Mouse (Mus musculus): ENCODE results near the gene Sirt1.
"Not testable (repeated sequence)": the region's sequence is repeated elsewhere in the genome, so short reads cannot be mapped to it uniquely, and the experiment has no call there.

Sirt1 gene

GRCm38 (mm10) chr10:63381498-63382280, at the start of gene Sirt1:
Sirt1 (minus strand) TSS chr10:63381704.
- no peak for DNase-seq (ENCODE audit: low spot score)

GRCm38 (mm10) chr10:63429785-63430305, 48.3 kb upstream of the Sirt1 start, which contains the start of gene Ctnna3:
Ctnna3 (plus strand) TSS chr10:63430098.
- DNase-seq (ENCODE audit: low spot score) = peak; percentile 76

- peak; percentile 88 for DNase-seq (ENCODE audit: low spot score)
Observed at GRCm38 (mm10) chr10:63429380-63429779, 47.9 kb upstream of the Sirt1 start.

GRCm38 (mm10) chr10:63429023-63429340, 47.5 kb upstream of the Sirt1 start:
- DNase-seq (ENCODE audit: low spot score) = no peak

GRCm38 (mm10) chr10:63428243-63429022, 46.9 kb upstream of the Sirt1 start:
- no peak for DNase-seq (ENCODE audit: low spot score)

- DNase-seq (ENCODE audit: low spot score) = no peak
Observed at GRCm38 (mm10) chr10:63427146-63427545, 45.6 kb upstream of the Sirt1 start.

- peak; percentile 59 for DNase-seq (ENCODE audit: low spot score)
Observed at GRCm38 (mm10) chr10:63424475-63424814, 42.9 kb upstream of the Sirt1 start.

- no peak for DNase-seq (ENCODE audit: low spot score)
Observed at GRCm38 (mm10) chr10:63423591-63424474, 42.3 kb upstream of the Sirt1 start.

- no peak for DNase-seq (ENCODE audit: low spot score)
Observed at GRCm38 (mm10) chr10:63422736-63422992, 41.2 kb upstream of the Sirt1 start.

- DNase-seq (ENCODE audit: low spot score) = no peak
Observed at GRCm38 (mm10) chr10:63421739-63422735, 40.5 kb upstream of the Sirt1 start, which contains the start of gene Gm7075. Gm7075 (minus strand) TSS chr10:63421789.

GRCm38 (mm10) chr10:63417061-63417460, 35.6 kb upstream of the Sirt1 start:
- DNase-seq (ENCODE audit: low spot score) = no peak

- DNase-seq (ENCODE audit: low spot score) = peak; percentile 50
Observed at GRCm38 (mm10) chr10:63415850-63416249, 34.3 kb upstream of the Sirt1 start.

- no peak for DNase-seq (ENCODE audit: low spot score)
Observed at GRCm38 (mm10) chr10:63415287-63415686, 33.8 kb upstream of the Sirt1 start.

- DNase-seq (ENCODE audit: low spot score) = no peak
Observed at GRCm38 (mm10) chr10:63412756-63413155, 31.3 kb upstream of the Sirt1 start.

- DNase-seq (ENCODE audit: low spot score) = not testable (repeated sequence)
Observed at GRCm38 (mm10) chr10:63411674-63412073, 30.2 kb upstream of the Sirt1 start.

GRCm38 (mm10) chr10:63410162-63410956, 28.9 kb upstream of the Sirt1 start:
- DNase-seq (ENCODE audit: low spot score) = no peak

- DNase-seq (ENCODE audit: low spot score) = no peak
Observed at GRCm38 (mm10) chr10:63403636-63404035, 22.1 kb upstream of the Sirt1 start.

GRCm38 (mm10) chr10:63402731-63403504, 21.4 kb upstream of the Sirt1 start:
- DNase-seq (ENCODE audit: low spot score) = no peak

GRCm38 (mm10) chr10:63396963-63397362, 15.5 kb upstream of the Sirt1 start:
- DNase-seq (ENCODE audit: low spot score) = no peak
